Mouse (Mus musculus): ENCODE measurements at regions not wholly inside any gene's neighbourhood (a gene's known extent, or its start where the extent isn't known, plus 50 kb on each side); places are given as distances from the start of the nearest gene placed in this dataset.

- no peak for TF ChIP-seq POLR2A (IDR thresholded peaks at IDR 0.05; ENCODE audit: insufficient read depth, low read depth, low read length)
- TF ChIP-seq EP300 (IDR thresholded peaks at IDR 0.05; ENCODE audit: insufficient read depth, low read depth, low read length): no peak
- no peak for TF ChIP-seq CTCF (IDR thresholded peaks at IDR 0.05)
These were observed 135.8 kb downstream of the Nsun3 start for GRCm38 (mm10) chr16:62650856-62651255.

Measured in heart, adult 2 months (tissue).